Mouse (Mus musculus) kidney, postnatal 14 days (tissue): ENCODE data around the gene Tm6sf1.
A peak's percentile ranks its signal among the peaks of the same experiment; 100 is the strongest.

Experiments used
- DNase-seq: peaks from one replicate; pipeline ENCODE4 v3.0.0; 2022; ENCODE audit warnings: mixed read lengths

The Tm6sf1 gene

DNA sequence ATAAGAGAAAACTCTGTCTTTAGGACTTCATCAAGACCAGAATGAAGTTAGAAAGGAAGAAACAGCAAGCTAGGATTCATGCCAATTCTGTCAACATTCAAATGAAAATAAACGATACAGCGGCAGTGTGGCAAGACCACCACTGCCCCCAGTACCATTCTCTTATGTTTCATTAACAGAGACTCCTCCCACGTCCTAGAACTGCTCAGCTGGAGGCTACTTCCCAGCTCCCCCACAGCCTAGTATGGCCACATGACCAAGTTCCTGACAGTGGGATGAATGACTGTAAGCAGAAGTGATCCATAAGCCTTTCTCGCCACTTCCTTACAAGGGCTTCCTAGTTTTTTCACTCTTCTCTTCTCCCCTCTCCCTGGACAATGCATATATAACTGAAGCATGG is 45.3 kb downstream of the Tm6sf1 start:
- DNase-seq: no peak

- no peak for DNase-seq
Observed at GRCm38 (mm10) chr7:81904926-81905325, 46.1 kb downstream of the Tm6sf1 start.

- no peak for DNase-seq
Observed at GRCm38 (mm10) chr7:81918316-81918715, 59.5 kb downstream of the Tm6sf1 start.

GRCm38 (mm10) chr7:81920314-81920713 is 61.5 kb downstream of the Tm6sf1 start:
- no peak for DNase-seq

DNA sequence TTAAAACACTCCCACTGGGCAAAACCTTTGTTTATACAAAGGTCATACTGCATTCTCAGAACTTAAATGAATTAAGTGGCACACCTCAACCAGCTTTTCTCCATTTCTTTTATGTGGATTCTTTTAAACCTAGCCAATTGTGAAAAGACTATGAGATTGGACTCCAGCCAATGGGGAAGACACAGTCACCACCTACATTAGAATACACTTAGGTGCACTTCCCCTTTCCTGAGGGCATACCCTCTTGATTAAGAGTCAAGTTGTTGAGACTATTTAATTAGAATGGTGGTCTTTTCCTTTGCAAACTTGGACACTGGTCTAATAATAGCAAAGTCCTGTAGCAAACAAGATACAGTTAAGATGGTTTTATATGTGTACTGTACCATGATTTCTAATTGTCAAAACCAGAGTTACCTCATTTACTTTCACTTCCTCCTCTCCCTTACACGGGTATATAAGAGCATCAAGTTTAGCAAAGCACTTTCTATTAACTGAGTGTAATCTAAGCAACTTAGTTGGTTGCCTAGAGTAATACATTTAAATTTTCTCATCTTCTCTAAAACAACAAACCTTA is 62.7 kb downstream of the Tm6sf1 start:
- DNase-seq: no peak

GRCm38 (mm10) chr7:81928998-81929397 is 70.2 kb downstream of the Tm6sf1 start:
- DNase-seq: no peak

DNA sequence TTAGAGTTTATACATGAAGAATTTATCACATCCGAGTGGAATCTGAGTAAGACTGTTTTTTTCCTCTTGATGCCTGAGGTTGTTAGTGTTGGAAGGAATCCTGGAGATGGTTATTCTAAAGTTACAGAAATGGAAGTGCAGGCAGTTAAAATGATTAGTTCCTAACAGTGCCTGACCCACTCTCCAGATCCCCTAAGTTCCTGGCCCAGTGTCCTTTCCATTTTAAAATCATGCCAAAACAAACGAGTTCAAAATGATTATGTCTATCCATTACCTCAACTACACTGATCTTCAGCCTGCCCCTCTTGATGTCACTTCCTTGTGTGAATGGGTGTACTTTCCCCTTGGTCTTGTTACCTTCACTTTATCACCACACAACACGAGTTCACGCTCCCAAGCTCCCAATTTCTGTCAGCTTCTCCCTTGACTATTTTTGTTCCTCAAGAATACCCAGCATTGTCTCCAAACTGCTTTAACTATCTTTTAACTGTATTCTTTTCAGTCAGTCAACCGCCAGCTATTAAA is 73.8 kb downstream of the Tm6sf1 start:
- peak; percentile 12 for DNase-seq

DNA sequence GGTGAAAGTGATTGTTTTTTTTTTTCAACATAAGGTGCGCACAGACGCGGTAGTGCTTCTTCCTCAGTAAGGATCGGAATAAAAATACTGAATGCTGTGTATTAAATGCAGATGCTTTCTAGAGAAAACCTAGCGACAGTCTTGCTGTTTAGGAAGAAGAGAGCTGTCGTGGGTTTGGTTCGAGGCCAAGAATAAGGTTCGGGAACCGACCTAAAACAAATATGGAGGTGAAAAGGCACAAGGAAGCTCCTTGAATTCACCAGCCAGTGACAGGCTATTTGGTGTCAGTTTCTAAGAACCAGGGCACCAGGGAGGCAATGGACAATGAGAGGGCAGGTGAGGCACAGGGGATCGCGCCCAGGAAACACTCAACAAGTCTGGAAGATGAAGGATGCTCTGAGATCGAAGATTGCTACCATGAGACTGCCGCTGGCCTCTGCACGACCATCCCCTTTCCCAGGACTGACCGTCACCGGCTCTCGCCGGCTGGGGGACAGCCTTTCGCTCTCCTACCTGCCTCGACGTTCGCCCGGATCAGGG is 74.3 kb downstream of the Tm6sf1 start:
- DNase-seq: peak; percentile 11

- DNase-seq: peak; percentile 74
Observed at GRCm38 (mm10) chr7:81933601-81934266, 74.9 kb downstream of the Tm6sf1 start.
